Mouse (Mus musculus) neural tube, embryonic 13.5 days (tissue): ENCODE results near the gene Cftr. TPM values are rescaled to one million over a fixed set of nuclear protein-coding genes. Genes with fewer than 3 reads are reported as not detected.

Experiments used
- ATAC-seq: fragments of 200-750 bp; cut with Nextera tagmentation; 2 replicates; pipeline ENCODE4 v1.8.0; 2017; ENCODE audit warnings: low read depth, mild to moderate bottlenecking, moderate TSS enrichment, moderate library complexity
- H3K27ac ChIP-seq: fragments of 300-500 bp; sonication (generic); replicated peaks from 2 replicates; pipeline ENCODE4 v1.5.1; 2015; ENCODE audit warnings: moderate library complexity, mild to moderate bottlenecking, inconsistent platforms
- H3K27me3 ChIP-seq: fragments of 300-500 bp; sonication (generic); 2 replicates; pipeline ENCODE4 v1.6.1; 2015; ENCODE audit warnings: mild to moderate bottlenecking, inconsistent platforms
- H3K36me3 ChIP-seq: fragments of 300-500 bp; sonication (generic); 2 replicates; pipeline ENCODE4 v1.6.1; 2015; ENCODE audit warnings: mild to moderate bottlenecking, inconsistent platforms
- H3K4me1 ChIP-seq: fragments of 300-500 bp; sonication (generic); replicated peaks from 2 replicates; pipeline ENCODE4 v1.6.1; 2015; ENCODE audit warnings: inconsistent platforms
- H3K4me2 ChIP-seq: fragments of 300-500 bp; sonication (generic); 2 replicates; pipeline ENCODE4 v1.6.1; 2015; ENCODE audit warnings: inconsistent platforms, mild to moderate bottlenecking, moderate library complexity
- H3K4me3 ChIP-seq: fragments of 300-500 bp; sonication (generic); 2 replicates; pipeline ENCODE4 v1.5.1; 2015; ENCODE audit warnings: mild to moderate bottlenecking, inconsistent platforms
- H3K9ac ChIP-seq: fragments of 300-500 bp; sonication (generic); 2 replicates; pipeline ENCODE4 v1.6.1; 2015; ENCODE audit warnings: moderate library complexity, mild to moderate bottlenecking, inconsistent platforms
- H3K9me3 ChIP-seq: fragments of 300-500 bp; sonication (generic); 2 replicates; pipeline ENCODE4 v1.6.1; 2016; ENCODE audit warnings: inconsistent platforms
- WGBS: fragments of 180-500 bp; shearing (Covaris S2); methylation state at CpG from one replicate; pipeline ENCODE4 v1.1.7; 2015; 5-methylcytosine and 5-hydroxymethylcytosine counted together
- polyA plus RNA-seq: library from polyadenylated mRNA; unstranded; fragments of >200 nt; fragmentation: Nextera tagmentation; extraction: Ambion mirVana; gene quantifications from 2 replicates; pipeline ENCODE4 v1.2.1, GENCODE M21; 2015

Gene Cftr
- polyA plus RNA-seq, 1 experiment from 2014 or later = 0.14 TPM

- no peaks in the 10 kb centered on the region for H3K4me1 ChIP-seq
- no peak overlapping the region for H3K9ac ChIP-seq
- H3K27me3 ChIP-seq = no peaks in the 10 kb centered on the region
- H3K36me3 ChIP-seq = no peaks in the 10 kb centered on the region
- 89% methylated on average over 3 of the region's 3 CpGs for WGBS
- H3K4me2 ChIP-seq = no peak overlapping the region
- ATAC-seq = no peak
- H3K27ac ChIP-seq = no peak overlapping the region
- no peak overlapping the region for H3K4me3 ChIP-seq
- H3K9me3 ChIP-seq = no peaks in the 10 kb centered on the region
These were observed 164.9 kb downstream of the Cftr start for GRCm38 (mm10) chr6:18335393-18335792.

GRCm38 (mm10) chr6:18338307-18338706, 167.8 kb downstream of the Cftr start:
- Histone ChIP-seq H3K4me2 (no peak overlapping the region), H3K4me3 (no peak overlapping the region), H3K36me3 (no peaks in the 10 kb centered on the region), H3K27ac (no peak overlapping the region), H3K9me3 (no peaks in the 10 kb centered on the region), H3K27me3 (no peaks in the 10 kb centered on the region), H3K9ac (no peak overlapping the region), H3K4me1 (no peaks in the 10 kb centered on the region)
- no peak for ATAC-seq

GRCm38 (mm10) chr6:18344272-18344671, 173.8 kb downstream of the Cftr start:
- Histone ChIP-seq H3K27me3 (no peaks in the 10 kb centered on the region), H3K36me3 (no peaks in the 10 kb centered on the region), H3K4me3 (no peak overlapping the region), H3K27ac (no peak overlapping the region), H3K9ac (no peak overlapping the region), H3K9me3 (no peaks in the 10 kb centered on the region), H3K4me2 (no peak overlapping the region), H3K4me1 (no peaks in the 10 kb centered on the region)
- 87% methylated on average over 2 of the region's 2 CpGs for WGBS
- no peak for ATAC-seq

- H3K4me2 ChIP-seq = no peak overlapping the region
- ATAC-seq = no peak
These were observed 178.8 kb downstream of the Cftr start for GRCm38 (mm10) chr6:18349153-18349858.

GRCm38 (mm10) chr6:18360154-18360553, 189.7 kb downstream of the Cftr start:
- ATAC-seq = no peak
- H3K9ac ChIP-seq = no peak overlapping the region
- 84% methylated on average over 1 of the region's 1 CpGs for WGBS
- H3K27me3 ChIP-seq = no peaks in the 10 kb centered on the region
- no peaks in the 10 kb centered on the region for H3K4me1 ChIP-seq
- no peaks in the 10 kb centered on the region for H3K9me3 ChIP-seq
- no peak overlapping the region for H3K27ac ChIP-seq
- no peak overlapping the region for H3K4me2 ChIP-seq
- no peaks in the 10 kb centered on the region for H3K36me3 ChIP-seq
- H3K4me3 ChIP-seq = no peak overlapping the region

More at GRCm38 (mm10) chr6:18349153-18349858, 178.8 kb downstream of the Cftr start:
- Histone ChIP-seq H3K36me3 (no peaks in the 10 kb centered on the region), H3K27ac (no peak overlapping the region), H3K9ac (no peak overlapping the region), H3K27me3 (no peaks in the 10 kb centered on the region), H3K4me1 (no peaks in the 10 kb centered on the region), H3K9me3 (no peaks in the 10 kb centered on the region), H3K4me3 (no peak overlapping the region)
- WGBS = 88% methylated on average over 3 of the region's 3 CpGs

GRCm38 (mm10) chr6:18360955-18361354, 190.5 kb downstream of the Cftr start:
- Histone ChIP-seq H3K4me3 (no peak overlapping the region), H3K9ac (no peak overlapping the region), H3K36me3 (0 out of 2 replicates have a peak, but pooled peaks cover 2% of the 10 kb centered on the region), H3K4me1 (no peaks in the 10 kb centered on the region), H3K27me3 (no peaks in the 10 kb centered on the region), H3K27ac (no peak overlapping the region), H3K4me2 (no peak overlapping the region), H3K9me3 (no peaks in the 10 kb centered on the region)
- ATAC-seq = no peak

- Histone ChIP-seq H3K4me2 (no peak overlapping the region), H3K36me3 (peaks cover 4% of the 10 kb centered on the region; the same call in 1 of the 2 replicates), H3K9me3 (no peaks in the 10 kb centered on the region), H3K27ac (no peak overlapping the region), H3K27me3 (no peaks in the 10 kb centered on the region), H3K4me1 (no peaks in the 10 kb centered on the region), H3K9ac (no peak overlapping the region), H3K4me3 (no peak overlapping the region)
- WGBS = 89% methylated on average over 5 of the region's 5 CpGs
- ATAC-seq = no peak
These were observed 191.7 kb downstream of the Cftr start for GRCm38 (mm10) chr6:18362232-18362631.

- Histone ChIP-seq H3K9ac (no peak overlapping the region), H3K9me3 (no peaks in the 10 kb centered on the region), H3K36me3 (peaks cover 19% of the 10 kb centered on the region; the same call in 1 of the 2 replicates), H3K4me1 (no peaks in the 10 kb centered on the region), H3K4me3 (no peak overlapping the region), H3K27me3 (no peaks in the 10 kb centered on the region), H3K4me2 (no peak overlapping the region), H3K27ac (no peak overlapping the region)
- WGBS = 57% methylated on average over 3 of the region's 3 CpGs
- ATAC-seq = no peak
These were observed 198.6 kb downstream of the Cftr start for GRCm38 (mm10) chr6:18369054-18369453.

- Histone ChIP-seq H3K9ac (no peak overlapping the region), H3K36me3 (peaks cover 22% of the 10 kb centered on the region; the same call in 1 of the 2 replicates), H3K4me1 (no peaks in the 10 kb centered on the region), H3K4me2 (no peak overlapping the region), H3K27ac (no peak overlapping the region), H3K27me3 (no peaks in the 10 kb centered on the region), H3K4me3 (no peak overlapping the region), H3K9me3 (no peaks in the 10 kb centered on the region)
- ATAC-seq = no peak
- WGBS = 92% methylated on average over 4 of the region's 4 CpGs
These were observed 199.2 kb downstream of the Cftr start for GRCm38 (mm10) chr6:18369723-18370122.

Other genes with a start within 250 kb of the Cftr start
- 1.1 and 1.3 TPM in 2 replicates for gene Wnt2, start 140.1 kb upstream of the Cftr start, polyA plus RNA-seq
- gene Asz1, start 61.6 kb upstream of the Cftr start, polyA plus RNA-seq = not detected in 2 replicates